Mouse (Mus musculus) heart, postnatal 4 days (tissue): ENCODE measurements around the gene Scamp2. TPM values are rescaled to one million over a fixed set of nuclear protein-coding genes. Genes with fewer than 3 reads are reported as not detected.
A peak's percentile ranks its signal among the peaks of the same experiment; 100 is the strongest.

Experiments used
- DNase-seq: peaks from one replicate; pipeline ENCODE4 v3.0.0; 2021
- total RNA-seq, 2 experiments: library from RNA; stranded (reverse); gene quantifications; 2 replicates each; pipeline ENCODE4 v1.2.3; 2021

Scamp2 gene
- 10 to 100 TPM; 34.5 to 37.0 TPM for total RNA-seq

DNA sequence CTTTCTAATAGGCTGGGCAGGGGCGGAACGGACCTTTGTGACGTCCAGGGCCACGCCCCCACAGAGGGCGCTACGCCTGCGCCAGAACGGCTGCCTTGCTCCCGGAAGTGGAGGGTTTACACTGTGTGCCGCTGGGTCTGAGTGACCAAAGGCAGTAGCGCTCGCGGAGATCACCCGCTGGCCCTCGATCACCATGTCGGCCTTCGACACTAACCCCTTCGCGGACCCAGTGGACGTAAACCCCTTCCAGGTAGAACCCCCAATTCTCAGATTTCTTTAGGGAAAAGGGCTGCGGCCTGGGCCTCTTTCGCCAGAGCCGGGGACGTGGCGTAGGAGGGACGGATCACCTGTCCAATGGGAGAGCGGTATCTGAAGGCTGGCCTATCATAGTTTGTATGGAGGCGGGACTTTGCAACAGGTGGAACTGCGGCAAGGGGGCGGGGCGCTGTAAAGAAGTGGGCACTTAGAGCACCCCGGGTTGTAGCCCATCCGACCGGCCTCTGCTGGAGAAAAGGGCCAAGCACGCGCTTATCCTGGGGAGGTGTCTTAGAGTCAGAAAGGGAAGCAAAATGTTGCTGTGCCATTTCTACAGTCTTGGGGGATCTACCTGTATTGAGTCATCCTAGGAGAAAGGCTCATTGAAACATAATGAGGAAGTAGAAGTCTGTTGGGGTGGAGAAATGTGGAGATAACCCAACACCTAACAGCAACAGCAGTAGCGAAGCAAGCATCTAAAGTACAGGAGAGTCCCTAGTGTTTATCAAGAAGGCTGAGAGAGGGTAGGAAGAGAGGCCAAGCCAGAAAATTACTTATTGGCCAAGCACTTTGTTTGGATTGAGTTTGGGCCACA lies at the start of gene Scamp2:
Gene Scamp2 (plus strand): TSS at position 83 of the 850 bp plus-strand sequence.
- peak; percentile 93 for DNase-seq

GRCm38 (mm10) chr9:57517113-57517512 lies 43.6 kb upstream of the Scamp2 start:
- DNase-seq: peak; percentile 80

DNA sequence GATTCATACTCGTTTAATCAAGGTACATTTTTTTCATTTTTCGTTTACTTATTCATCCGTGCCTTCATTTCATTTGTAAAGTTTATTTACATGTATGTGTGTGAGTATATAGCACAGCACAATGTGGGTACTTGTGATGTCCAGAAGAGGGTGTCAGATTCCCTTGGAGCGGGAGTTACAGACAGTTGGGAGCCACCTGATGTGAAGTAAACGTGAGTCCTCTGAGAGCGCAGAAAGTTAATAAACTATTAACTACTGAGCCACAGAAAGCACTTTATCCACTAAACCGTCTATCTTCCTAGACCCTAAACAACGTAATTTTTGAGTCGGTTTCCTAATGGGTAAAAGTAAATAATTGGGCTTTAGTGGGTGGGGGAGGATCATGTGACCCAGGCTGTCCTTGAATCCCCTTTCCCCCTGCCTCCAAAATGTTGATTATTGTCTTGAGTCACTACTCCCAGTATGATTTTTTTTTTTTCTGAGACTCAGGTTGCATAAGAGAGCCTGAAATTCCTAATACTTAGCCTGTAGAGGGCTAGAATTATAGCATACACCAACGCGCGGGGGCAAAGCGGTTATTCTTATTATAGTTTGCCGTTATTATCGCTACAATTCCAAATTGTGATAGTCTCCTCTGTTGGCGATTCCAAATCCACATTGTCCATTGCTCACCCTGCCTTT lies 40.2 kb upstream of the Scamp2 start:
- DNase-seq: no peak

DNA sequence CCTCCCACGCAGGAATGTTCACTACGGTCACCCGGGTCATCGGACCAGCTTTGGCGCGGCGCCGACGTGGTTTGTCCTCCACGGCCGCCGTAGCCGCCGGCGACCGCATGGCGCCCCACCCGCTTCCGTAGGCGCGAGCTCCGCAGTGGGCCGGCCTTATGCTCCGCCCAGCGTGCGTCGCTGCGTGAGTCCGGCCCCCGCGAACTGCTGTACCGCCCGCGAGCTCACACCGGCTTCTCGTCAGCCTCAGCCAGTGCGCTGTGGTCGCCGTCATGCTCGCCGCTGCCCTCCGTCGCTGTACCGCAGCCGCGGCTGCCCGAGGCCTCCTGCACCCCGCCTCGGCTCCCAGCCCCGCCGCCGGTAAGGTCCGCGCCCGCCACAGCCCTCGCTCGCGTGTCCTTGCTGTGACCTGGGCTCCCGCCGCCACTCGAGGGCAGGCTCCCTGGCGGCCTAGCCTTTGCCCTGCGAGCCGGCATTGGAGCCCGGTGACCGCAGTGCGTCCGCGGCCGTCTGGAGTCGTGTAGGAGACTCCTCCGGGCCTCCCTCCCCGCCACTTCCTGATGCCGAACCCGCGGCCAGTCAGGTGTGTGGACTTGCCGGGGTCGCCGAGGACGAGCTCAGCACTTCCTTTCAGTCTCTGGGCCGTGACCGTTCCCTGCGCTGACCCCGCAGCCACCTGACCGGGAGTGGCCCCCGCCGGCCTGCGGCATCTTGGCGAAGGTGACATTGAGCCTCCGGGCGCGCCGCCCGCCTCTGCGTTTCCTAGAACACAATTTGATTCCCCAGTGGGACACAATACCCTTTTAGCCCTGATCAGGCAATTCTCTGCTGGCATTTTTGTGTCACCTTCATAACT lies 39.5 kb upstream of the Scamp2 start, which contains the start of gene Cox5a:
Gene Cox5a (plus strand): TSS at position 219 of the 856 bp plus-strand sequence.
- peak; percentile 97 for DNase-seq

DNA sequence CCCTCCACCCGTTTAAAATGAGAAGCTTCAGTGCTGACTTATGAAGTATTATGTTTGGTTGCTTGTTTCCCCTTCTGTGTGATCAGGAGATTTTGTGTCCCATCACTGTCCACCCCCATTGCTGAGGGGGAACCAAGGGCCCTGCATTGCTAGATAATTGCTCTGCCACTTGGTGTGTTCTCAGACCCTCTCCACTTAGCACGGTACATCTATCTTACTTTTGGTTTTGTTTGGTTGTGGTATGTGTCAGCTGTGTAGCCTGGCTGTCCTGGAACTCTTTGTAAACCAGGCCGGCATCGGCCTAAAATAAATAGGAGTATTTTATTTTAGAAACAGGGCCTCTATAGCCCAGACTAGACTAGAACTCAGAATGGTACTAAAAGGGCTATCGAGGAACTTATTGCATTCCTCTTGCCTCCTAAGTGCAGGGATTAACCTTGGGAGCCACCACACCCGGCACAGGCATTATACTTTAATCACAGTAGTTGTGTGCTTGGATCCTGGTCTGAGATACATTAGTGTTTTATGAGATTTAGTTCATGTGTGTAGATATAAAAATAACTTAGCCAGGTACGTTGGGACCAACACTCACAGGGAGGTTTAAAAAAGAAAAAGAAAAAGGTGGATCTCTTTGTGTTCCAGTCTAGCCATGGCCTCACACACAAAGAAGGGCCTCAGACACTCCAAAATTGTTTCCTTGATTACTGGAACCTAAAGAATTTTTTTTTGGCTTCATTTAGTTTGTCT lies 38.5 kb upstream of the Scamp2 start:
- DNase-seq: no peak

GRCm38 (mm10) chr9:57522861-57523246 lies 37.9 kb upstream of the Scamp2 start:
- no peak for DNase-seq

GRCm38 (mm10) chr9:57523754-57524153 lies 37.0 kb upstream of the Scamp2 start:
- no peak for DNase-seq

GRCm38 (mm10) chr9:57524439-57524838 lies 36.3 kb upstream of the Scamp2 start:
- no peak for DNase-seq

GRCm38 (mm10) chr9:57525516-57525915 lies 35.2 kb upstream of the Scamp2 start:
- DNase-seq: no peak

- no peak for DNase-seq
Observed at GRCm38 (mm10) chr9:57526435-57526834, 34.3 kb upstream of the Scamp2 start.

DNA sequence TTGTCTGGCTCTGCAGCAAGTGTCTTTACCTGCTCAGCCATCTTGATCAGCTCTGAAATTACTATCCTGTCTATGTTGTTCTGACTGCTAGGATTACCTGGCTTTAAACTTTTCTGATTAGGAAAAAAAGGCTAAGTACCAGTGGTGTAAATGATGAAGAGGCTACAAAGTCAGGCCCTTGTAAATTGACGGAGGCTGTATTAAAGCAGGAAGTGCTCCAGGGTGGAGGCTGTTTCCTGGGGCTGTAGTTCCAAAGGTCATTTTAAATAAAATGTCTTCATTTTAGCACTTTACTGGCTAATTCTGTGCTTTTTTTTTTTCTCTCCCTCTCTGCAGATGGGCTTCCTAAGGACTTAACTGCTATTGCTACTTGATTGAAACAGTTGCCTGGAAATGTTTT lies 28.8 kb upstream of the Scamp2 start:
- DNase-seq: no peak

DNA sequence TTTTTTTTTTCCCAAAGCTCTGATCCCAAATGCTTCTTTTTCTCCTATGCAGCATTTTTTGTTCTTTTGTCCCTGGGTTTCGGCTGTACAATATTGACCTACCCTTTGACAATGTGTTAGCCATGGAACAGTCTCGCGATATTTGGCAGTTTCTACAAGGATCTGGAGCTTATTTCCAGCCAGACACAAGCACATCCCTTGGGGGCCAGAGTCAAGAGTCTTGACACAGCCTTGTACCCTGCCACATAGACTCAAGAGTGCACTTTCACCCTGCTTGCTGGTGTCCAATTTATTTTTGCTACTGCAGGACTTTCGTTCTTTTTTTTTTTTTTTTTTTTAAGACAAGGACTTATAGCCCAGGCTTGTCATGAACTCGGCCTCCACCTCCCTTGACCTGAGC lies 24.4 kb upstream of the Scamp2 start:
- DNase-seq: no peak

- peak; percentile 94 for DNase-seq
Observed at GRCm38 (mm10) chr9:57537044-57537727, 23.6 kb upstream of the Scamp2 start, which contains the start of gene Fam219b. Gene Fam219b, plus strand, starts transcription at chr9:57537528.

DNA sequence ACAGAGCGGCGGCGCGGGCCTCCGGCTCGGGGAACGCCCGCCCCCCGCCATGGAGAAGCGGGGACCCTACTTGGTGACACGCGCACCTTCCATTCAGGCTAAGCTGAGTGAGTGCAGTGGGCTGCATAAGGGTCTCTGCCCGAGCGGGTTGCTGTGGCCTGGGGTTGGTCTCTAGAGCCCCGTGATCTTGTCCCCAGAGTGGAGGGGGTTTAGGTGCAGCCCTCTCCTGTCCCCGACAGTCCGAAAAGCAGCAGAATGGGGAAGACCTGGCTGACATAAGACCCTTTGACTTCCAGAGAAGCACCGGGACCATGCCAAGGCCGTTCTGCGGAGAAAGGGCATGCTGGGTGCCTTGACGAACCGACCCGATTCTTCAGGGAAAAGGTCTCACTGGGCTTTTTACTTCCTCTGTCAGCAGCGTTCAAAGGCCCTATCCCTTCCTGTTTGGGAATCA lies 23.0 kb upstream of the Scamp2 start:
- no peak for DNase-seq

GRCm38 (mm10) chr9:57539550-57539949 lies 21.2 kb upstream of the Scamp2 start:
- DNase-seq: no peak

DNA sequence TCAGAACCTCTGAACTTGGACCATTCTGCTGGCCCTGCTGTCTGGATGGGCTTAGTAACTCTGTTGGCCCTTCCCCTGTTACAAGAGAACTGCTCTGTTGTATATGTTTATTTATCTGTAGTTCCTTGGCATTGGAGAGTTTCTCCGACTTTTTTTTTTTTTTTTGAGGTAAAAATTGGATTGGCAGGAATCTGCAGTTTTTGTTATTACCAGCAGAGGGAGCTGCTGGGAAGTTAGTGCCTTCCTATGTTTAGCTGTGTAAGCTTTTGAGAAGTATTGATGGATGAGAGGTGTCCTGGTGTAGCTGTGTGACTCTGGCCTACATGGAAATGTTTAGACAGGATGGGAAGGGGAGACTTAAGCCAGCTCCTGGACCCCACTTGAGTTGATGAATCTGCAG lies 19.4 kb upstream of the Scamp2 start:
- DNase-seq: peak; percentile 65

DNA sequence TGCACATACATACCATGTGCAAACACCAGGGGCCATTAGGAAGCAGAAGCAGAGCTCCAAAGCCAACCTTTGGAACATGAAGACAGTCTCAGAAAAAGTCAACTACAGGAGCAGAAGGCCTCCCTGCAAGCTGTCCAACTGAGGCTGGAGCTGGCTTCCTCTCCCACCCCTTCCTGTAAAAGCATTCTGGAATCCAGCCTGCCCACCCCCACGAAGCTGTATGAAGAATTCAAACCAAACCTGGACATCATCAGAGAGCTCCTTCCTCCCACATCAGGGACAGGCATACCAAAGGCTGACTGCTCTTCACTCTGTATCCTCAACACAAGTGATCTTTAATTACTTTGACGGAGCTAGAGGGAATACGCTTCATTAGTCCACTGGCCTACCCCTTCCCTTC lies 16.8 kb upstream of the Scamp2 start:
- no peak for DNase-seq

DNA sequence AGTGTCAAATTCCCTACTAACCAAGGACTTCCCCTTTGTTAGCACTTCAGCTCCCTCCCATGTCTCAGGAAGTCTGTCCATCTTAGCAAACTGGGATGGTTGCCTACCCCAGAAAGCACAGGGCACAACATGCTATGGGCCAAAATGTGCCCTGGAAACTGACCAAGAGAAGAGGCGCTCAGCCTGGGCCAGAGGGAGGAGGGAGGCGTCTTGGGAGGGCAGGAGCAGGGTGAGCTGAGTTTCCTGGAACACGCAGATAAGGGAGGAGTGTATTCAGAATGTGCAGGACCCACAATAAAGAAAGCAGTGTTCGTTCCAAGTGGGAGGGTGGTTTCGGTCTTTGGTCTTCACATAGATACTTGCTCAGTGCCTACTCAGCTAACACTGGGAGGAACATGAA lies 13.5 kb upstream of the Scamp2 start:
- peak; percentile 37 for DNase-seq

DNA sequence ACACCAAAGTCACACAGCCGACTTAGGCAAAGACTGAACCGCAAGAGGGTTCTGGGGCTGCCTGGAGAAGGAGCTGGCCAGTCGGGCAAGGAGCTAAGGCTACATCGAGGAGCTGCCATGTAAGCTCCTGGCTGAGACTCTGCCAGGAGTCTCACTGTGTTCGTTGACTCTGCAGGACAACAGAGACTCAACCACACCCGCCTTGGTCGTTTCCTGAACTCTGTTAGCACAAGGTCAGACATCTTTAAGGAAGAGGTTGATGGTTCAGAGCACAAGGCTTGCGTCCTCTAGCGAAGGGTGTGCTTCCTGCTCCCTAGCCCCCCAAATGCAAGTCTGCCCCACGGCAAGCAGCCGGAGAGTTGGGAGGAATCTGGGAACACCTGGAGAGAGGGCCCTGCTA lies 12.9 kb upstream of the Scamp2 start:
- DNase-seq: no peak

- DNase-seq: no peak
Observed at GRCm38 (mm10) chr9:57549186-57549585, 11.6 kb upstream of the Scamp2 start.
